Mouse (Mus musculus) thymus, adult 2 months (tissue): ENCODE data around the gene Alx3.

Source experiments
- CTCF ChIP-seq: fragments of 200-500 bp; IDR thresholded peaks from 2 replicates; pipeline ENCODE4 v1.5.1; 2012; ENCODE audit warnings: mild to moderate bottlenecking, control low read depth, low read length, moderate library complexity, borderline replicate concordance; ENCODE audit not compliant: control insufficient read depth, poor library complexity, insufficient read depth; ENCODE audit errors: extremely low read depth
- POLR2A ChIP-seq: fragments of 200-500 bp; IDR thresholded peaks from 2 replicates; pipeline ENCODE4 v1.6.1; 2012; ENCODE audit warnings: mild to moderate bottlenecking, low read length, control low read depth, moderate library complexity; ENCODE audit not compliant: control insufficient read depth, poor library complexity, insufficient read depth; ENCODE audit errors: extremely low read depth

- TF ChIP-seq CTCF (no peak), POLR2A (no peak)
Observed at GRCm38 (mm10) chr3:107632786-107633185, 38.0 kb downstream of the Alx3 start.
